Comparison of ENCODE assay signal across 8 mouse cellular contexts in the genomic region with DNA sequence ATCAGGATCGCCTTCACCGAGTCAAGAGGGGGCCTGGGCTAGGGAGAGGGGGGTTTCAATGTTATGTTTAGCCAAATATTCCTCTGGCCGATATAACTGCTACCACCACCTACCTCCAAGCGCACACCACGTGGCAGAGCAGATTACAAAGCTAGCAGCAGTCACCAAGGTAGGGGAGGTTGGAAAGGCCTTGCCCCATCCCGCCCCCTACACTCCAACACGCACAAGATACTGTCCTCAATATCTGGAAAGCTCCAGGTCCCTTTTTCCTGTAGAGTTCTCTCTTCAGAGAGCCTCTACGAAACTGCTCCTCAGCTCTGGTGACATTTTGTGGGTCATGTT.
DNase-seq lines count a peak whose midpoint lies in the region; ATAC-seq and TF ChIP-seq lines count a peak whose summit lies in the region.

No protein-coding gene starts in this region.

- DNase-seq in heart, adult 2 months, result no peak
- no peak for DNase-seq in heart, postnatal 36 days
- DNase-seq in forebrain, postnatal 0 days, result no peak
- DNase-seq in retina, postnatal 1 day, result no peak
- DNase-seq in adipocyte (ENCODE audit: low spot score), result no peak
- DNase-seq in right cerebral cortex, postnatal 25 days, result no peak

- peaks cover 9% of the 10 kb centered on the region for H3K4me1 ChIP-seq in heart, adult 2 months (ENCODE audit: control insufficient read depth, insufficient read depth, low read length)
- H3K4me1 ChIP-seq in E14TG2a.4 (replicated peaks; ENCODE audit: low read depth, low read length), result peaks cover 65% of the 10 kb centered on the region
- H3K4me1 ChIP-seq in forebrain, postnatal 0 days (ENCODE audit: insufficient read depth), result peaks cover 15% of the 10 kb centered on the region

- H3K9ac ChIP-seq in heart, adult 2 months (ENCODE audit: low read depth, low read length), result peak overlapping the region; percentile 25; the same call in 1 of the 2 replicates
- peak overlapping the region; percentile 53 for H3K9ac ChIP-seq in forebrain, postnatal 0 days

- peak; percentile 19; the same call in 1 of the 2 replicates for TF ChIP-seq CTCF in heart, adult 2 months (IDR thresholded peaks at IDR 0.05)
- TF ChIP-seq CTCF in E14TG2a.4 (conservative IDR thresholded peaks at IDR 0.05; ENCODE audit: low read length), result no peak
- peak; percentile 43 for TF ChIP-seq CTCF in forebrain, postnatal 0 days (IDR thresholded peaks at IDR 0.05; ENCODE audit: low read depth)

- H3K9me3 ChIP-seq in E14TG2a.4 (ENCODE audit: low read length), result no peaks in the 10 kb centered on the region
- H3K9me3 ChIP-seq in forebrain, postnatal 0 days (ENCODE audit: low read length), result no peaks in the 10 kb centered on the region

- peak overlapping the region; percentile 4; the same call in 1 of the 2 replicates for H3K4me3 ChIP-seq in heart, adult 2 months
- H3K4me3 ChIP-seq in E14TG2a.4 (replicated peaks; ENCODE audit: low read length), result peak overlapping the region; percentile 68
- peak overlapping the region; percentile 42 for H3K4me3 ChIP-seq in forebrain, postnatal 0 days (ENCODE audit: low read depth, low read length)
- H3K4me3 ChIP-seq in macrophage (ENCODE audit: inconsistent target), result no peak overlapping the region

- peak overlapping the region; percentile 69 for H3K4me2 ChIP-seq in forebrain, postnatal 0 days (ENCODE audit: low read depth)

- intact Hi-C loops in heart, adult 2 months (cut with DNase I), result loop anchor here (1.0 to 10.0 kb wide), 8 partner anchors 16 to 511 kb away; a partner anchor contains a TSS
- intact Hi-C loops in heart, postnatal 36 days (cut with DNase I), result loop anchor here (1.0 to 10.0 kb wide), 9 partner anchors 16 to 661 kb away; a partner anchor contains a TSS

- WGBS in heart, adult 2 months, result 18% methylated on average over 8 of the region's 8 CpGs
- 11% methylated on average over 8 of the region's 8 CpGs for WGBS in forebrain, postnatal 0 days
- 17% methylated on average over 8 of the region's 8 CpGs for WGBS in macrophage (ENCODE audit: missing documents)

- TF ChIP-seq EP300 in heart, adult 2 months (IDR thresholded peaks at IDR 0.05; ENCODE audit: insufficient read depth, low read depth, low read length), result no peak

- H3K36me3 ChIP-seq in heart, adult 2 months (ENCODE audit: control insufficient read depth, insufficient read depth, low read length), result peaks cover 4% of the 10 kb centered on the region; the same call in 1 of the 2 replicates
- H3K36me3 ChIP-seq in E14TG2a.4 (ENCODE audit: insufficient read depth, low read length), result no peaks in the 10 kb centered on the region
- H3K36me3 ChIP-seq in forebrain, postnatal 0 days (ENCODE audit: insufficient read depth), result no peaks in the 10 kb centered on the region
- no peaks in the 10 kb centered on the region for H3K36me3 ChIP-seq in macrophage (ENCODE audit: inconsistent target)

- H3K79me2 ChIP-seq in heart, adult 2 months (replicated peaks; ENCODE audit: control insufficient read depth, insufficient read depth, low read length), result no peaks in the 10 kb centered on the region
- H3K79me2 ChIP-seq in macrophage (ENCODE audit: inconsistent target), result no peaks in the 10 kb centered on the region

- peak overlapping the region; percentile 47 for H3K27ac ChIP-seq in heart, adult 2 months
- H3K27ac ChIP-seq in forebrain, postnatal 0 days (ENCODE audit: low read depth, low read length), result peak overlapping the region; percentile 94
- H3K27ac ChIP-seq in macrophage, result peak overlapping the region; percentile 37

- no peak for ATAC-seq in forebrain, postnatal 0 days

- TF ChIP-seq POLR2A in heart, adult 2 months (IDR thresholded peaks at IDR 0.05; ENCODE audit: insufficient read depth, low read depth, low read length), result no peak

- H3K27me3 ChIP-seq in heart, adult 2 months (ENCODE audit: control insufficient read depth, insufficient read depth, low read length), result no peaks in the 10 kb centered on the region
- no peaks in the 10 kb centered on the region for H3K27me3 ChIP-seq in E14TG2a.4 (ENCODE audit: insufficient read depth, low read length)
- H3K27me3 ChIP-seq in forebrain, postnatal 0 days (ENCODE audit: insufficient read depth, low read length), result no peaks in the 10 kb centered on the region

Comparison
In these comparisons a context has a peak if more than half of its experiments do, and no peak if none do; other contexts are left out.
1. H3K27ac ChIP-seq: peak in every context shown above with its lines; median percentile 94 in forebrain, postnatal 0 days; 47 in heart, adult 2 months; 37 in macrophage.